Mouse (Mus musculus) hindbrain, embryonic 14.5 days (tissue): ENCODE data around the gene Trim31. TPM values are rescaled to one million over a fixed set of nuclear protein-coding genes. Genes with fewer than 3 reads are reported as not detected.

Experiments
- ATAC-seq: fragments of 200-750 bp; cut with Nextera tagmentation; 2 replicates; pipeline ENCODE4 v1.8.0; 2017; ENCODE audit warnings: moderate number of reproducible peaks, mild to moderate bottlenecking, moderate TSS enrichment, moderate library complexity; ENCODE audit not compliant: low FRiP score
- DNase-seq: peaks from one replicate; pipeline ENCODE4 v3.0.0-alpha.2; 2015; ENCODE audit warnings: low spot score
- H3K27ac ChIP-seq: fragments of 300-500 bp; sonication (generic); 2 replicates; pipeline ENCODE4 v1.5.1; 2014; ENCODE audit warnings: mild to moderate bottlenecking, moderate library complexity
- H3K27me3 ChIP-seq: fragments of 300-500 bp; sonication (generic); 2 replicates; pipeline ENCODE4 v1.6.1; 2014; ENCODE audit warnings: mild to moderate bottlenecking, low read length, mixed read lengths; ENCODE audit not compliant: control insufficient read depth, insufficient read depth
- H3K36me3 ChIP-seq: fragments of 300-500 bp; sonication (generic); replicated peaks from 2 replicates; pipeline ENCODE4 v1.6.1; 2014; ENCODE audit not compliant: control insufficient read depth, insufficient read depth
- H3K4me1 ChIP-seq: fragments of 300-500 bp; sonication (generic); replicated peaks from 2 replicates; pipeline ENCODE4 v1.6.1; 2014; ENCODE audit warnings: antibody characterized with exemption, low read length, mixed read lengths; ENCODE audit not compliant: control insufficient read depth, insufficient read depth
- H3K4me2 ChIP-seq: fragments of 300-500 bp; sonication (generic); replicated peaks from 2 replicates; pipeline ENCODE4 v1.6.1; 2014; ENCODE audit warnings: mild to moderate bottlenecking, moderate library complexity
- H3K4me3 ChIP-seq: fragments of 300-500 bp; sonication (generic); replicated peaks from 2 replicates; pipeline ENCODE4 v1.5.1; 2014; ENCODE audit warnings: mild to moderate bottlenecking, low read length
- H3K9ac ChIP-seq: fragments of 300-500 bp; sonication (generic); 2 replicates; pipeline ENCODE4 v1.6.1; 2014
- H3K9me3 ChIP-seq: fragments of 300-500 bp; sonication (generic); 2 replicates; pipeline ENCODE4 v1.6.1; 2016; ENCODE audit warnings: low read length; ENCODE audit not compliant: control insufficient read depth
- WGBS: fragments of 180-500 bp; shearing (Covaris S2); extraction: QIAGEN DNeasy Blood & Tissue Kit; methylation state at CpG from one replicate; pipeline ENCODE4 v1.1.7; 2014; 5-methylcytosine and 5-hydroxymethylcytosine counted together
- polyA plus RNA-seq: library from polyadenylated mRNA; unstranded; fragments of >200 nt; fragmentation: Nextera tagmentation; extraction: Ambion mirVana; gene quantifications from 2 replicates; pipeline ENCODE4 v1.2.1, GENCODE M21; 2014

Trim31 gene
- polyA plus RNA-seq, 1 experiment from 2014 or later: not detected

- ATAC-seq: peak; percentile 27; the same call in 1 of the 2 replicates
- Histone ChIP-seq H3K36me3 (no peaks in the 10 kb centered on the region), H3K9ac (peak within 1 kb of the TSS; percentile 42), H3K4me2 (peak within 1 kb of the TSS; percentile 46), H3K4me3 (peak within 1 kb of the TSS; percentile 22), H3K27me3 (peaks cover 24% of the 10 kb centered on the region), H3K27ac (no peak within 1 kb of the TSS), H3K4me1 (no peaks in the 10 kb centered on the region; the same call in 1 of the 2 replicates), H3K9me3 (no peaks in the 10 kb centered on the region)
- WGBS: 13% methylated on average over 29 of the region's 29 CpGs
- DNase-seq: no peak
Measured at GRCm38 (mm10) chr17:36866719-36867527, 31.0 kb upstream of the Trim31 start, which contains the start of gene Trim15. TSS of gene Trim15 (minus strand) at chr17:36867210.

- ATAC-seq: no peak
- no peaks in the 10 kb centered on the region for H3K36me3 ChIP-seq
- no peak overlapping the region for H3K9ac ChIP-seq
- H3K4me1 ChIP-seq: no peaks in the 10 kb centered on the region; the same call in 1 of the 2 replicates
- peaks cover 24% of the 10 kb centered on the region for H3K27me3 ChIP-seq
- no peak for DNase-seq
- 87% methylated on average over 2 of the region's 2 CpGs for WGBS
- no peak overlapping the region for H3K4me2 ChIP-seq
- no peaks in the 10 kb centered on the region for H3K9me3 ChIP-seq
- H3K4me3 ChIP-seq: no peak overlapping the region
- H3K27ac ChIP-seq: no peak overlapping the region
Measured at GRCm38 (mm10) chr17:36868836-36869235, 29.1 kb upstream of the Trim31 start.

- Histone ChIP-seq H3K4me1 (no peaks in the 10 kb centered on the region; the same call in 1 of the 2 replicates), H3K9ac (no peak within 1 kb of the TSS), H3K4me3 (no peak within 1 kb of the TSS), H3K36me3 (no peaks in the 10 kb centered on the region), H3K27me3 (peaks cover 24% of the 10 kb centered on the region), H3K4me2 (no peak within 1 kb of the TSS), H3K9me3 (no peaks in the 10 kb centered on the region), H3K27ac (no peak within 1 kb of the TSS)
- ATAC-seq (no peak), DNase-seq (no peak)
- 88% methylated on average over 4 of the region's 4 CpGs for WGBS
Measured at GRCm38 (mm10) chr17:36869284-36869954, 28.5 kb upstream of the Trim31 start, which contains the start of gene Trim10. TSS of gene Trim10 (plus strand) at chr17:36869574.

GRCm38 (mm10) chr17:36869955-36870810 is 27.7 kb upstream of the Trim31 start:
- Histone ChIP-seq H3K4me1 (no peaks in the 10 kb centered on the region; the same call in 1 of the 2 replicates), H3K36me3 (no peaks in the 10 kb centered on the region), H3K27me3 (peaks cover 21% of the 10 kb centered on the region), H3K9me3 (no peaks in the 10 kb centered on the region), H3K4me3 (no peak overlapping the region), H3K27ac (no peak overlapping the region), H3K4me2 (no peak overlapping the region), H3K9ac (no peak overlapping the region)
- no peak for DNase-seq
- 81% methylated on average over 25 of the region's 25 CpGs for WGBS
- no peak for ATAC-seq

- DNase-seq (no peak), ATAC-seq (no peak)
- H3K9me3 ChIP-seq: no peaks in the 10 kb centered on the region
- H3K36me3 ChIP-seq: no peaks in the 10 kb centered on the region
- no peak overlapping the region for H3K4me3 ChIP-seq
- 71% methylated on average over 4 of the region's 4 CpGs for WGBS
- H3K9ac ChIP-seq: no peak overlapping the region
- H3K4me1 ChIP-seq: no peaks in the 10 kb centered on the region
- H3K4me2 ChIP-seq: no peak overlapping the region
- no peak overlapping the region for H3K27ac ChIP-seq
- no peaks in the 10 kb centered on the region for H3K27me3 ChIP-seq
Measured at GRCm38 (mm10) chr17:36874636-36875035, 23.3 kb upstream of the Trim31 start.

GRCm38 (mm10) chr17:36883350-36883749 is 14.6 kb upstream of the Trim31 start:
- no peak for DNase-seq
- H3K27me3 ChIP-seq: no peaks in the 10 kb centered on the region
- no peak overlapping the region for H3K9ac ChIP-seq
- H3K4me2 ChIP-seq: no peak overlapping the region
- WGBS: 79% methylated on average over 2 of the region's 2 CpGs
- no peaks in the 10 kb centered on the region for H3K4me1 ChIP-seq
- no peak overlapping the region for H3K27ac ChIP-seq
- no peaks in the 10 kb centered on the region for H3K9me3 ChIP-seq
- H3K36me3 ChIP-seq: no peaks in the 10 kb centered on the region
- no peak for ATAC-seq
- no peak overlapping the region for H3K4me3 ChIP-seq

GRCm38 (mm10) chr17:36885132-36885790 is 12.7 kb upstream of the Trim31 start:
- Histone ChIP-seq H3K9me3 (no peaks in the 10 kb centered on the region), H3K27ac (no peak overlapping the region), H3K4me3 (no peak overlapping the region), H3K27me3 (no peaks in the 10 kb centered on the region), H3K4me1 (no peaks in the 10 kb centered on the region), H3K9ac (no peak overlapping the region), H3K36me3 (no peaks in the 10 kb centered on the region), H3K4me2 (no peak overlapping the region)
- 94% methylated on average over 12 of the region's 12 CpGs for WGBS
- ATAC-seq (no peak), DNase-seq (no peak)

- no peak for ATAC-seq
Measured at GRCm38 (mm10) chr17:36890073-36890903, 7.6 kb upstream of the Trim31 start, which contains the start of gene Trim40. TSS of gene Trim40 (minus strand) at chr17:36890123.

More at GRCm38 (mm10) chr17:36890073-36890903, 7.6 kb upstream of the Trim31 start, which contains the start of gene Trim40:
- H3K36me3 ChIP-seq: no peaks in the 10 kb centered on the region
- H3K27ac ChIP-seq: no peak within 1 kb of the TSS
- no peaks in the 10 kb centered on the region for H3K9me3 ChIP-seq
- WGBS: 88% methylated on average over 5 of the region's 5 CpGs
- DNase-seq: no peak
- H3K4me3 ChIP-seq: no peak within 1 kb of the TSS
- no peak within 1 kb of the TSS for H3K9ac ChIP-seq
- no peak within 1 kb of the TSS for H3K4me2 ChIP-seq
- no peaks in the 10 kb centered on the region for H3K27me3 ChIP-seq
- H3K4me1 ChIP-seq: no peaks in the 10 kb centered on the region
